Mouse (Mus musculus): ENCODE data around the gene Taf1d. TPM values are rescaled to one million over a fixed set of nuclear protein-coding genes. Genes with fewer than 3 reads are reported as not detected.
A peak's percentile ranks its signal among the peaks of the same experiment; 100 is the strongest.

Taf1d gene
- polyA plus RNA-seq, 1 experiment: 370 TPM

DNA sequence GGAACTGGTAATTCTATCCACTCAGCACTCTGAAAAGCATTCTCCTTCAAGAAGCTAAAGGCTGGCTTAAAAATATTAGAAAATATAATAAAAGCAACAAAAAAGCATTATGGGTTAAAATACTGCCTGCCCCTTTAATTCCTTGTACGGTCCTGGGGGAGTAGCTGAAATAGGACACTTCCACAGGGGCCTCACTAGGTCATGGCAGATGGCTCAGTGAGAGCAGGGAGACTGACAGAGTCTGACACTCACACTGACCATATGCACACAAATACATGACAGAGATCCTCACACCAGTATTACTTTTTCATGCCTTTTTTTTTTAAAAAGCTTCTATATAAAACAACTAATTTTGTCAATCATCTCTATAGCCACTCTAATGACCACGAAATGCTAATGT lies 43.9 kb downstream of the Taf1d start:
- no peak overlapping the region for H3K4me3 ChIP-seq (replicated peaks; ENCODE audit: control insufficient read depth, low read depth, low read length)
- TF ChIP-seq CTCF (IDR thresholded peaks at IDR 0.05; ENCODE audit: control insufficient read depth, insufficient read depth, low read length) (no peak), POLR2A (IDR thresholded peaks at IDR 0.05; ENCODE audit: borderline replicate concordance, control insufficient read depth, low read depth, low read length) (no peak)
- H3K4me1 ChIP-seq (ENCODE audit: control insufficient read depth, insufficient read depth, low read length): no peaks in the 10 kb centered on the region
- WGBS: 86% methylated on average over 2 of the region's 2 CpGs
- no peak overlapping the region for H3K27ac ChIP-seq (ENCODE audit: control insufficient read depth, insufficient read depth, low read depth, low read length, poor library complexity)

DNA sequence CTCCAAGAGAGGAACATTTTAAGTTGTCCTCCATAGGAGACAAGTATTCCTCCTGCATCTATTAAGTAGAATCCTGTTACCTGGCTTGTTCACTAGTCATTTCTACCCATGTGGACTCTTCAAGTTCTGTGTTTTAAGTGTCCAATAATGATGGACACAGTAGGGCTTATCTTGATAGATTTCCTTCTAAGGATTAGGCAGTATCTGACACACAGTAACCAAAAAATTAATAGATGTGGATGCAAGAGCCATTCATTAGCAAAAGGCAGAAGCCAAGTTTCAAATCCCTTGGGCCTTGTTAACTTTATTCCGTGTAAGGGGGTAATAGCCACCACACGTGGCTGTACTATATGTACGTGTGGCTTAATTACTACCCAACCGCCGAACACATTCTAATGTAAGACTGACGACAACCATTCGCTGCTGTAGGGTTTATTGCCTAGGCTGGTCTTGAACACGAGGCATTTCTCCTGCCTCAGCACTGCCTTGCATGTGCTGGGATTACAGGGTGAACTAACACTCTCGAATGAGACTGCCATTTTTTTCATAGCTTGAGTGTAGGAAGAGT lies 51.0 kb downstream of the Taf1d start:
- under 1% methylated on average over 9 of the region's 9 CpGs for WGBS
- TF ChIP-seq POLR2A (IDR thresholded peaks at IDR 0.05; ENCODE audit: borderline replicate concordance, control insufficient read depth, low read depth, low read length): no peak
- TF ChIP-seq CTCF (IDR thresholded peaks at IDR 0.05; ENCODE audit: control insufficient read depth, insufficient read depth, low read length): no peak
- peak overlapping the region; percentile 60; the same call in 1 of the 2 replicates for H3K27ac ChIP-seq (ENCODE audit: control insufficient read depth, insufficient read depth, low read depth, low read length, poor library complexity)

DNA sequence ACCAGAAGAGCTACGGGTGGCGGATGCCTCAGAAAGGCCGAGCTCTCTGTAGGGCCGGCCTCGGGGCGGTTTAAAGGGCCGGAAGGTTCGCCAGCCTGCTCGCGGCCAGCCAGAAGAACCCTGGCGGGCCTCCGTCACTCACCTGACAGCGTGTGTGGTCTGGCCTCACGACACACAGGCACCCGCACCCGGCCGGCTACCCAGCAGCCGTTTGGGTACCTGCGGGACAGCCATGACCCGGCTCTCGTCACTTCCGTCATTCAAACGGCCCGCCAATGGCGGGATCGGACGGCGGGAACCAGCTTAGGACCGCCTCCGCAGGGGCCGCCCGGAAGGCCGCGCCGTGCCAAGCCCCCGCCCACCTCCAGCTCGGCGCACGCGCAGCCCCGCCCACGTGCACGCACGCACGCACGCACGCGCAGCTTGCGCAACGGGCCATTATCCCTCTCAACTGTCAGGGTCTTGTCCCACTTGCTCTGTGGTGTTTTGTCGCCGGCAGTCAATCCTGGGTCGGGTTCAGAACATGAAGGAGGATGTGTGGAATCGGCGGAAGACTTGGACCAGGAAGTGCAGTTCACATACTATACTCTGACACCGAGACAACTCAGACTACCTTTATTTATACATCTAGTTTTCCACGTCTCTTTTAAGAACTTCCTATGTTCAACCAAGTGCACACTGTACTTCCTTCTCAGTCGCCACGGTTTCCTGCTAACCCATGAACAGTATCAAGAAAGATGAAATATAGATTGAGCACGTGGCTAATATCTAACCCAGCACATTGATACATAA lies 51.7 kb downstream of the Taf1d start, which contains the start of gene Cep295:
TSS of gene Cep295 (minus strand) at position 305 of the 792 bp plus-strand sequence.
- H3K4me1 ChIP-seq (ENCODE audit: control insufficient read depth, insufficient read depth, low read length): no peaks in the 10 kb centered on the region; the same call in 1 of the 2 replicates
- under 1% methylated on average over 60 of the region's 60 CpGs for WGBS
- TF ChIP-seq CTCF (IDR thresholded peaks at IDR 0.05; ENCODE audit: control insufficient read depth, insufficient read depth, low read length): no peak
- peak; percentile 83 for TF ChIP-seq POLR2A (IDR thresholded peaks at IDR 0.05; ENCODE audit: borderline replicate concordance, control insufficient read depth, low read depth, low read length)
- H3K27ac ChIP-seq (ENCODE audit: control insufficient read depth, insufficient read depth, low read depth, low read length, poor library complexity): peak within 1 kb of the TSS; percentile 60
- H3K4me3 ChIP-seq (replicated peaks; ENCODE audit: control insufficient read depth, low read depth, low read length): peak within 1 kb of the TSS; percentile 76

More for the DNA sequence above, 51.0 kb downstream of the Taf1d start:
- H3K4me1 ChIP-seq (ENCODE audit: control insufficient read depth, insufficient read depth, low read length): no peaks in the 10 kb centered on the region; the same call in 1 of the 2 replicates
- H3K4me3 ChIP-seq (replicated peaks; ENCODE audit: control insufficient read depth, low read depth, low read length): peak overlapping the region; percentile 76

DNA sequence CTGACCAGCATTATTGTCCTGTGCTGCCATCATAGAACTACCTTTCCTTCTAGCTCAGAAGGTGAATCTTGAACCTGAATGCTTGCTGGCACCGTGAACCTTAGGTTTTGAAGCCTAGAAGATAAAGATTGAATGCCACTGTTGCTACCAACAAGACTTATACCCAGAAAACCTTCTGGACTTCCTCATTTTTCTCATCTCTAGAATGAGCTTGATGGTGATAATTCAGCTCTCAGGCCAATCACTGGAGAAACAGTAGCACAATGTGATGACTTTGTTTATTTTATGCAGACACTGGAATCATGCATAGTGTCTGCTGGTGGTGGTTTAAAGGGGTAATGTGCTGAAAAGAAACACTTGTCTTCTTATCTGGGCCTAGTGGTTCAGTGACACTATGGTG lies 58.8 kb downstream of the Taf1d start:
- TF ChIP-seq POLR2A (IDR thresholded peaks at IDR 0.05; ENCODE audit: borderline replicate concordance, control insufficient read depth, low read depth, low read length): no peak
- no peak for TF ChIP-seq CTCF (IDR thresholded peaks at IDR 0.05; ENCODE audit: control insufficient read depth, insufficient read depth, low read length)
- no peak overlapping the region for H3K4me3 ChIP-seq (replicated peaks; ENCODE audit: control insufficient read depth, low read depth, low read length)
- 62% methylated on average over 1 of the region's 1 CpGs for WGBS

DNA sequence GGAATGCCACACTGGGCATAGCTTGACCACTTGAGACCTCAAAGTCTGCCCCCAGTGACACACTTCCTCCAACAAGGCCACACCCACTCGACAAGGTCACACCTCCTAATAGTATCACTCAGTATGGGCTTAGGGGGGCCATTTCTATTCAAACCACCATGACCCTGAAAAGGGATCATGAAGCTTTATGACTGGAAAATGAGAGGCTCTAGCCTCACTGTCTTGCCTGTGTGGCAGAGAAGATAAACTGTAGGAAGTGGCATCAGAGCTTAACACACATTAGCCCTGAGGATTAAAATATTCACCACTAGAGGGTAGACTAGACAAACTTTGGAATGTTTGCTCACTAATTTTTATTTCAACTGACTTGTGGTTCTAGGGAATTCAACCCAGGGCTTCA lies 59.8 kb downstream of the Taf1d start:
- TF ChIP-seq POLR2A (IDR thresholded peaks at IDR 0.05; ENCODE audit: borderline replicate concordance, control insufficient read depth, low read depth, low read length): no peak
- no peak for TF ChIP-seq CTCF (IDR thresholded peaks at IDR 0.05; ENCODE audit: control insufficient read depth, insufficient read depth, low read length)
- no peak overlapping the region for H3K4me3 ChIP-seq (replicated peaks; ENCODE audit: control insufficient read depth, low read depth, low read length)
- WGBS: 90% methylated on average over 1 of the region's 1 CpGs
- H3K27ac ChIP-seq (ENCODE audit: control insufficient read depth, insufficient read depth, low read depth, low read length, poor library complexity): no peak overlapping the region
- no peaks in the 10 kb centered on the region for H3K4me1 ChIP-seq (ENCODE audit: control insufficient read depth, insufficient read depth, low read length)

More for the DNA sequence above, 58.8 kb downstream of the Taf1d start:
- Histone ChIP-seq H3K4me1 (ENCODE audit: control insufficient read depth, insufficient read depth, low read length) (no peaks in the 10 kb centered on the region), H3K27ac (ENCODE audit: control insufficient read depth, insufficient read depth, low read depth, low read length, poor library complexity) (no peak overlapping the region)

DNA sequence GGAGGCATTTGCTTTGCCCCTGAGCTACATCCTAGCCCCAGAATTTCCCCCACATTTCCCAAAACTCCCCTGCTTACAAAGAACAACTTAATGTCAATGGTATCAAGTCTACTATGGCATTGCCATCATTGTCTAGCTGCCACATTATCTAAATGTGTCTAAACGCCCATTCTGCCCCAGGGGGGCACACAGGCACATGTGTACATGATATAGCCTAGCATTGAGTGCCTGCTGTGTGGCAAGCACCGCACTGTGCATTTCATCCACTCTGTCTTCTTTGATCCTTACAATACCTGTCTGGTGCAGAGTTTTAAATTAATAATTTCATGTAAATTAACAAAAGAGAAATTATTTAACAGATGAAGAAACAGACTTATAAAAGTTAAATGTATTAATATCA lies 60.2 kb downstream of the Taf1d start:
- H3K4me3 ChIP-seq (replicated peaks; ENCODE audit: control insufficient read depth, low read depth, low read length): no peak overlapping the region
- no peak overlapping the region for H3K27ac ChIP-seq (ENCODE audit: control insufficient read depth, insufficient read depth, low read depth, low read length, poor library complexity)
- TF ChIP-seq POLR2A (IDR thresholded peaks at IDR 0.05; ENCODE audit: borderline replicate concordance, control insufficient read depth, low read depth, low read length) (no peak), CTCF (IDR thresholded peaks at IDR 0.05; ENCODE audit: control insufficient read depth, insufficient read depth, low read length) (no peak)
- no peaks in the 10 kb centered on the region for H3K4me1 ChIP-seq (ENCODE audit: control insufficient read depth, insufficient read depth, low read length)
- WGBS: 59% methylated on average over 2 of the region's 2 CpGs

Other genes with a start within 250 kb of the Taf1d start
- not detected in 2 replicates for gene Hephl1, start 194.1 kb upstream of the Taf1d start, polyA plus RNA-seq (2011; ENCODE audit: insufficient read depth, insufficient read length, low replicate concordance, missing spikeins)
- gene Vstm5, start 67.2 kb upstream of the Taf1d start, polyA plus RNA-seq (2011; ENCODE audit: insufficient read depth, insufficient read length, low replicate concordance, missing spikeins): 1.5 TPM in 1 of 2 replicates, not detected in the other
- 28.1 and 34.0 TPM in 2 replicates for gene Med17, start 26.3 kb upstream of the Taf1d start, polyA plus RNA-seq (2011; ENCODE audit: insufficient read depth, insufficient read length, low replicate concordance, missing spikeins)
- 6.7 and 14.5 TPM in 2 replicates for gene 4931406C07Rik, start 234 bp downstream of the Taf1d start, polyA plus RNA-seq (2011; ENCODE audit: insufficient read depth, insufficient read length, low replicate concordance, missing spikeins)
- 26.7 and 56.4 TPM in 2 replicates for gene Cep295, start 51.6 kb downstream of the Taf1d start, polyA plus RNA-seq (2011; ENCODE audit: insufficient read depth, insufficient read length, low replicate concordance, missing spikeins)
- gene Smco4, start 187.2 kb downstream of the Taf1d start, polyA plus RNA-seq (2011; ENCODE audit: insufficient read depth, insufficient read length, low replicate concordance, missing spikeins): 6.8 and 11.1 TPM in 2 replicates